Mouse (Mus musculus): ENCODE results near the gene Pmm2. TPM values are rescaled to one million over a fixed set of nuclear protein-coding genes. Genes with fewer than 3 reads are reported as not detected.

Pmm2 gene
- polyA plus RNA-seq, 1 experiment: 29.3 TPM

GRCm38 (mm10) chr16:8687559-8688112 is 50.2 kb downstream of the Pmm2 start:
- H3K4me1 ChIP-seq: peaks cover 40% of the 10 kb centered on the region
- H3K36me3 ChIP-seq (replicated peaks; ENCODE audit: low read length): peaks cover 78% of the 10 kb centered on the region
- no peaks in the 10 kb centered on the region for H3K27me3 ChIP-seq (replicated peaks)
- no peak overlapping the region for H3K4me3 ChIP-seq (replicated peaks)
- no peak for TF ChIP-seq GATA1 (IDR thresholded peaks at IDR 0.05; ENCODE audit: borderline replicate concordance, low read length)
- H3K9me3 ChIP-seq: no peaks in the 10 kb centered on the region

GRCm38 (mm10) chr16:8689979-8690656 is 52.6 kb downstream of the Pmm2 start:
- Histone ChIP-seq H3K4me1 (peaks cover 40% of the 10 kb centered on the region), H3K9me3 (no peaks in the 10 kb centered on the region), H3K27me3 (replicated peaks) (no peaks in the 10 kb centered on the region), H3K36me3 (replicated peaks; ENCODE audit: low read length) (peaks cover 97% of the 10 kb centered on the region), H3K4me3 (replicated peaks) (no peak overlapping the region)
- TF ChIP-seq FLI1 (IDR thresholded peaks at IDR 0.05; ENCODE audit: low read length) (no peak), GATA1 (IDR thresholded peaks at IDR 0.05; ENCODE audit: borderline replicate concordance, low read length) (no peak)

- no peak for TF ChIP-seq GATA1 (IDR thresholded peaks at IDR 0.05; ENCODE audit: borderline replicate concordance, low read length)
- no peak for TF ChIP-seq FLI1 (IDR thresholded peaks at IDR 0.05; ENCODE audit: low read length)
- Histone ChIP-seq H3K4me3 (replicated peaks) (no peak overlapping the region), H3K36me3 (replicated peaks; ENCODE audit: low read length) (peaks cover 100% of the 10 kb centered on the region), H3K9me3 (no peaks in the 10 kb centered on the region), H3K4me1 (peaks cover 30% of the 10 kb centered on the region), H3K27me3 (replicated peaks) (no peaks in the 10 kb centered on the region)
These were observed 53.7 kb downstream of the Pmm2 start for GRCm38 (mm10) chr16:8691206-8691605.

- Histone ChIP-seq H3K9me3 (no peaks in the 10 kb centered on the region), H3K27me3 (replicated peaks) (no peaks in the 10 kb centered on the region), H3K4me3 (replicated peaks) (no peak overlapping the region), H3K36me3 (replicated peaks; ENCODE audit: low read length) (peaks cover 100% of the 10 kb centered on the region), H3K4me1 (no peaks in the 10 kb centered on the region)
- TF ChIP-seq GATA1 (IDR thresholded peaks at IDR 0.05; ENCODE audit: borderline replicate concordance, low read length) (no peak), FLI1 (IDR thresholded peaks at IDR 0.05; ENCODE audit: low read length) (no peak)
These were observed 62.1 kb downstream of the Pmm2 start for GRCm38 (mm10) chr16:8699556-8699955.

- TF ChIP-seq GATA1 (IDR thresholded peaks at IDR 0.05; ENCODE audit: borderline replicate concordance, low read length) (no peak), FLI1 (IDR thresholded peaks at IDR 0.05; ENCODE audit: low read length) (no peak)
- H3K9me3 ChIP-seq: no peaks in the 10 kb centered on the region
These were observed 63.1 kb downstream of the Pmm2 start for GRCm38 (mm10) chr16:8700586-8700985.

GRCm38 (mm10) chr16:8711998-8712397 is 74.5 kb downstream of the Pmm2 start:
- peaks cover 29% of the 10 kb centered on the region for H3K4me1 ChIP-seq
- H3K4me3 ChIP-seq (replicated peaks): no peak overlapping the region
- no peaks in the 10 kb centered on the region for H3K9me3 ChIP-seq
- no peak for TF ChIP-seq GATA1 (IDR thresholded peaks at IDR 0.05; ENCODE audit: borderline replicate concordance, low read length)
- H3K36me3 ChIP-seq (replicated peaks; ENCODE audit: low read length): peaks cover 100% of the 10 kb centered on the region
- no peaks in the 10 kb centered on the region for H3K27me3 ChIP-seq (replicated peaks)

More at GRCm38 (mm10) chr16:8700586-8700985, 63.1 kb downstream of the Pmm2 start:
- Histone ChIP-seq H3K36me3 (replicated peaks; ENCODE audit: low read length) (peaks cover 100% of the 10 kb centered on the region), H3K4me3 (replicated peaks) (no peak overlapping the region), H3K27me3 (replicated peaks) (no peaks in the 10 kb centered on the region), H3K4me1 (no peaks in the 10 kb centered on the region)

Other genes with a start within 250 kb of the Pmm2 start
- gene Tmem114, start 212.5 kb upstream of the Pmm2 start, polyA plus RNA-seq (2012; ENCODE audit: insufficient read depth, low replicate concordance): not detected in 2 replicates
- gene Mettl22, start 166.9 kb upstream of the Pmm2 start, polyA plus RNA-seq (2012; ENCODE audit: insufficient read depth, low replicate concordance): 5.9 and 18.9 TPM in 2 replicates
- 0.07 TPM in 1 of 2 replicates, not detected in the other for gene Abat, start 124.2 kb upstream of the Pmm2 start, polyA plus RNA-seq (2012; ENCODE audit: insufficient read depth, low replicate concordance)
- 1.3 and 2.5 TPM in 2 replicates for gene Tmem186, start within 50 bp of the Pmm2 start, polyA plus RNA-seq (2012; ENCODE audit: insufficient read depth, low replicate concordance)
- 7.1 and 8.5 TPM in 2 replicates for gene Carhsp1, start 34.5 kb downstream of the Pmm2 start, polyA plus RNA-seq (2012; ENCODE audit: insufficient read depth, low replicate concordance)
- gene Gm5767, start 43.1 kb downstream of the Pmm2 start, polyA plus RNA-seq (2012; ENCODE audit: insufficient read depth, low replicate concordance): not detected in 2 replicates
- 4.5 and 8.0 TPM in 2 replicates for gene Usp7, start 154.6 kb downstream of the Pmm2 start, polyA plus RNA-seq (2012; ENCODE audit: insufficient read depth, low replicate concordance)
- 8.9 and 10.6 TPM in 2 replicates for gene 1810013L24Rik, start 192.4 kb downstream of the Pmm2 start, polyA plus RNA-seq (2012; ENCODE audit: insufficient read depth, low replicate concordance)